Mouse (Mus musculus) left cerebral cortex, postnatal 25 days (tissue): ENCODE data around the gene Ptbp2. TPM values are rescaled to one million over a fixed set of nuclear protein-coding genes. Genes with fewer than 3 reads are reported as not detected.

Experiments
- DNase-seq, 2 experiments: peaks; one replicate each; pipeline ENCODE4 v3.0.0; 2022; ENCODE audit warnings: low spot score in 2 of 2, mixed read lengths in 1 of 2
- intact Hi-C: fragments of 180-260 bp; cut with DNase I; formaldehyde crosslinking; loops from one replicate; pipeline ENCODE4 v1.15.1; 2025
- total RNA-seq, 2 experiments: library from RNA; stranded (reverse); gene quantifications; 2 replicates each; pipeline ENCODE4 v1.2.3; 2021

Gene Ptbp2
- 100 to 1,000 TPM; 108 to 111 TPM for total RNA-seq

DNA sequence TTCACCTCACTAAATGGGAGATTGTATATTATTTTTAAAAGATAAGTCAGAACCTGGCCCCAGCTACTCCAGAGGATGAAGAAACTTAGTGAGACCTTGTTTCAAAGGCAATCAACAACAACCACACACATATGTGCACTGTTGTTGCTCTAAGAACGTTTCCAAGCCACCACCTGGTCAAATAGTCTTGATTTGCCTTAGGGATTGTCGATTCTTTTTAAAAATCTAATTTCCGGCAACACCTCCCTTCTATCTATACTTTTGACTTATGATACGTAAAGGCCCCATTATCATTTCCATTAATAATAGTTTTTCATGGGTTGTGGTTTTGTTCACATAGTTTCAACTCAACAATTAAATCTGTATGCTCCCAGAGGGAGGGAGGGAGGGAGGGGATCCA is at the start of gene Ptbp2:
Ptbp2 (minus strand) TSS at position 101 of the 400 bp plus-strand sequence.
- no peak for DNase-seq
- intact Hi-C loops: loop anchor here (5.0 to 10.0 kb wide), 3 partner anchors 163 to 1323 kb away; no protein-coding TSS in a partner anchor

DNA sequence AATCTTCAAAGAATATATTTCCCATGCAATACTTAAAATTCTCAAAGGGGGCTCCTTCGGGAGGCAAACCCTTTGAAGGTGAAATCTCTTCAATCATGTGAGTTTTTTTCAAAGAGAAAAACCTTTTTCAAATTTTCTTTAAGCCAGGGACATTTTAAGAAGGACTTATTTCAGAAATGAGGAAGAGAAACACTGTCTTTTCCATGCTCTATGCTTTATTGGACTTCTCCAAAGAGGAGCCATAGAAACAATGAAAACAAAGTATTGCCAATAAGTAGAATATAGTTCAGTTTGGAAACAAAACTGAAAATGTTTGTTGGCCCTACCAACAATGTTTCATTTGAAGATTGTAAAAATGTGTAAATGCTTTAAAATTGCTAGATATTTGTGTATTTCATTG is 30.4 kb upstream of the Ptbp2 start:
- DNase-seq: no peak
- intact Hi-C loops: no loop called here

DNA sequence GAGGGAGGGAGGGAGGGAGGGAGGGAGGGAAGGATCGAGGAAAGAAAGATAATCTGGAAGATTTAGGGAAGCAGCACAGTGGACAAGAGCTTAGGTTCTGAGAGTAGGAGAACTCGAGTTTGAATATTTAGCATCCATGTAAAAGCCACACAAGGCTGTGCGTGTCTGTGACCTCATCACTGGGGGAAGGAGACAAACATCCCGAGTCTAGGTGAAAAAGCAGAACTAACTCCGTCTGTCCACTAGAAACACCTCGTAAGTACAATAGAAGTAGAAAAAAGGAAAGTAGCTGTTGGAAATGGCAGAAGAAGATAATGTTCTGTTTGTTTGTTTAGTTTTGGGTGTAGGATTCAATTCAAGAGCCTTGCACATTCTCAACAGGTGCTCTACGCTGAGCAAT is 21.9 kb upstream of the Ptbp2 start:
- intact Hi-C loops: no loop called here
- no peak for DNase-seq

DNA sequence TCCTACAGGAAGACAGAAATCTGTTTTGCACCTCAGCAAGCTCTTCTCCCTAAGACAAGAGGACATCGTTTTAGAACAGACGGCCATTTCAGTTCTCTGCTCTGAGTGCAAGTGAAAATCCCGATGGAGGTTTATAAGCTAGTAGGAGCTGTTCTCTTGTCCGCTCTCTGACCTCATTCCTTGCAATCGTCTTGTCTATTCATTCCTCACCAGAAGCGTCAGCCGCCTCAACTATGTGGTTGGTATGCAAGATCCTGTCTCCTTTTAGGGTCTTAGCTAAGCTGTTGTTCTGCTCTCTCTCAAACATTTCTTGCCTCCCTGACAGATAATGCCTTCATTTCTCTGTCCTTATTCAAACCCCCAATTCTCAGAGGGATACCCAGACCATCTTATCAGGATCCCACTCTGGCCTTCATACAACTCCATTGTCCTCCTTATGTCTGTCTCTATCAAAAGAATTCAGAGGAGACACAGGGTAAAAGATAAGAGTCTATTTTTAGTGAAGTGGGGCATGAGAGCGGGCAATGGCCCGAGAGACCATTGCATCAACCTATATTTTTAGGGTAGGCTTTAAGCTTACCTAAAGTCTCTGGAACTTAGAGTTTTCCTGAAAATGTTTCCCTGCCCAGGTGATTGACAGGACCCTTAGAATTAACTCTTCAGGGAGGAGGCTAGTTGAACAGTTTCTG is 10.6 kb upstream of the Ptbp2 start:
- no peak for DNase-seq
- intact Hi-C loops: no loop called here

DNA sequence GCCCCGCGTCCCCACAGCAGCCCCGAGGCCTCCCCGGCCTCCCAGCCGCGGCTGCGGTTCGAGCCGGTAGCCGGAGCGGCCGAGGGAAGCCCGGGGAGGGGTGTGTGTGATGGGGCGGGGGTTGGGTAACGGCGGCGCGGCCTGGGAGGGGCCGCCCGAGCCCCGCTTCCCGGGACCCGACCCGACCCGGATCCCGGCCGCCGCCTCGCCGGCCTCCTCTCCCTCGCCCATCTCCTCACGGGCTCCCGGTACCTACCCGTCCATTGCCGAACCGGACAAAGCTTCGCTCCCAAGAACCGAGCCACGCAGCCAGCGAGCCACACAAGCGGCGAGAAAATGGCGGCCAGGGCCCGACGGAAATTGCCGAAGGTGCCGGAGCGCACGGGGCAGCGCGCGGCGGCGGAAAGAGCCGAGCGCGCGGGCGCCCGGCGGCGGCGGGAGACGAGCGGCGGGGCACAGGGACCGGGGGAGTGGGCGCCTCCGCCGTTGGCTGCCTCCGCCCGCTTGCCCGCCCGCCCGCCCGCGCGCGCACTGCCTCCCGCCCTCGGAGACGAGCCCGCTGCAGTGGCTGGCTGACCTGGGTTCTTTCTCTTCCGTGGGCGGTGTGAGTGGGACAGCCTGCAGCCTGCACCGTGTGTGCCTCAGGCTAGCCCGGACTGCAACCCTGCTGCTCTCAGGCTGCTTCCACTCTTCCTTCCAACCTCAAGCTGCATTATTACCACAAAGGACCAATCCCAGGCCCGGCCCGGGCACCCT is 1.1 kb downstream of the Ptbp2 start:
- intact Hi-C loops: loop anchor here (5.0 to 10.0 kb wide), 3 partner anchors 164 to 1324 kb away; no protein-coding TSS in a partner anchor
- DNase-seq: peak; percentile 85 to 90

DNA sequence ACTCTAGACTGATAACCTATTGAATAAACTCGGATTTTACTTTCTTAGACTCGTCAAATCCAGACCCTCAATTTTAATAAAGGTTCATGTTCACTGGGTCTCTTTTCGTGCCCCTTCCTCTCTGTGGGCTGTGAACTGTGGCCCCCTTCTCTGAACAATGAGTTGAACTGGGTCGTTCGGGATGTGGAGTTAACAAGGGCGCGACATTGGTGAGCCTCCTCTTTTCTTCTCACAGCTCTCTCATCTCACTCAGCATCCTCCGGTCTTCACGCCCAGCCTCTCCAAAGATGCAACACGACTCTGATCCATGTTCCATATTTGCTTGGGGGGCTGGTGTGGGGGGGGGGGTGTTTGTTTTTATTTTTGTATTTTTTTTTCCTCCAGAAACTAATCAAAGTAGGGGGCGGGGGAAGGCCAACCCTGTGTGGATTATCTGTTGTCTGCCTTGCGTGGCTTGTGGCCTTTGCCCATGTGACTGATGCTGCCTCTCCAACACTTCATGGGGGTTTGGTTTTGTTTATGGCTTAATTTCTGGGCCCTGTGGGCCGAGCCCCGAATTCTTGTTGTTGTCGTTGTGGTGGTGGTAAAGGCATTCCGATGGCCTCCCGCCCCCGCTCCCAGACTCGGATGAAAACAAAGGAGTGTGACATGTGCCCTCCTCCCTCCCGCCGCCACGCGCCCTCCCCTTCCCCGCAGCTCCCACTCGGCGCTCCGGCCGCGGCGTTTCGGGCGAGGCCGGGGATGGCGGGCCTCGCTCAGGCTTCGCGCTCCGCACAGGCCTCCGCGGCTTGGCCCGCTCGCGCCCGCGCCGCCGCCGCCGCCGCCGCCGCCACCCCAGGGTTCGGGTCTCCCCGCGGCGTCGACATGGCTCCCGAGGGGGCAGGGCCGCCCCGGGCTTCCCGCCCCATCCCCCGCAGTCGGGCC is 2.0 kb downstream of the Ptbp2 start:
- intact Hi-C loops: loop anchor here (5.0 to 10.0 kb wide), 3 partner anchors 165 to 1325 kb away; no protein-coding TSS in a partner anchor
- peak; percentile 54 to 59 for DNase-seq

DNA sequence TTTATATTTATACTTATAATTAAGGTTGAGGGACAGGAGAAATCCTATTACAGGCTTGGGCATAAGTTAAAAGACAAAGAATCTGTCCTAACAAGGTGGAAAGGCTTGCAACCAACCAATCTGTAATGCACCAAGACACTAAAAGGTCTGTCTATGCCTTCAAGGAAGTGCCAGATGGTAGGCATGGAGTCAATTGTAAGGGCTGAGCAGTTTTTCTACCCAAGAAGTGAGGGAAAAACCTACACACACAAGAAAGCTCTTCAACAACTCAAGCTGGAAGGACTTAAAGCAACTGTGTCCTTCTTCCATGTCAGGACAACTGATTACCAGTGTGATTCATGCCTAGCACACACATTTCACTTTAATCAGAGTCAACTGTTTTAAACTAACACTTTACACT is 3.4 kb downstream of the Ptbp2 start:
- intact Hi-C loops: loop anchor here (5.0 to 10.0 kb wide), 3 partner anchors 166 to 1326 kb away; no protein-coding TSS in a partner anchor
- no peak for DNase-seq

DNA sequence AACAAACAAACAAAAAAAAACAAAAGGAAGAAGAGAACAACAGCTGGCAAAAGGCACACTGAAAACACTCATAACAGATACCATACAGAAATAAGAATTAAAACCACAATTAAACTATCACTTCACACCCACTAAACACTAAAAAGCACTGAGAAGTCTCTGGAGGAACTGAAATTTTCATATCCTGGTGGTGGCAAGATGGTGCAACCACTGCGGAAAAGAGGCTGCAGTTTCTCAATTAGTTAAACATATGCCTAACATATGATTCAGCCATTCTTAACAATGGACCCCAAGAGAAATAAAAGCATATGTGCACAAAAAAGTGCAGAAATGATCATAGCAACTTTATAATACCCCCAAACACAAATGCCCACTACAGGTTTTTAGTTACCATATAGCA is 5.0 kb downstream of the Ptbp2 start:
- intact Hi-C loops: no loop called here
- no peak for DNase-seq

DNA sequence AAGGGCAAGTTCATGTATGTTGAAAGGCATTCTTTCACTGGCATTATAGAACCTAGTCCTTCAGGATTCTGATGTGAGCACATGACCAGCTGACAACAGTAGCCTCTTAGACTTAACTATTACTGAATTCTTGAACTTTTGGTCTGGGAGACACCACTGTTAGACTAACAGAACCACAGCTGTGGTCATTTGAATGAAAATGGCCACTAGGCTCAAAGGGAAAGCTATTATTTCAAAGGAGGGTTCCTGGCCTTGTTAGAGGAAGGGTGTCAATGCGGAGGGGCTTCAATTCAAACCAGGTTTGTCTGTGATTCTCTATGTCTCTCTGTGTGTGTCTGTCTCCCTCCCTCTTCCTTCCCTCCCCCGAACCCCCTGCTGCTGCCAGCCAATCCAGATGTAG is 5.8 kb downstream of the Ptbp2 start:
- intact Hi-C loops: no loop called here
- no peak for DNase-seq

DNA sequence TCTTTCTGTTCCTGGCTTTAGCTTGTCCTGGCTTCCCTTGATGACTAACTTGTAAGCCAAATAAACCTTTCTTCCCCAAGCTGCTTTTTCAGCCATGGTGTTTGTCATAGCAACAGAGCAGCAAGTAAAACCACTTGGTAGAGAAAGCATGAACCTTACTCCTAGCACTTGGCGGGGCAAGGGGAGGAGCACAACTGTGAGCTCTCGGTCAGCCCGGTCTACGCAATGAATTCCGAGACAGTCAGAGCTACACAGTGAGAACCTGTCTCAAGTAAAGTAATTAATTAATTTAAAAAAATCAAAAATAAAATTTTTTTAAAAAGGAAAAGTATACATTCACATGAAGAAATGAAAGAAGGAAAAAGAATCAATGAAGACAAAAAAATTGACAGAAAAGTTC is 8.1 kb downstream of the Ptbp2 start:
- intact Hi-C loops: no loop called here
- DNase-seq: no peak

DNA sequence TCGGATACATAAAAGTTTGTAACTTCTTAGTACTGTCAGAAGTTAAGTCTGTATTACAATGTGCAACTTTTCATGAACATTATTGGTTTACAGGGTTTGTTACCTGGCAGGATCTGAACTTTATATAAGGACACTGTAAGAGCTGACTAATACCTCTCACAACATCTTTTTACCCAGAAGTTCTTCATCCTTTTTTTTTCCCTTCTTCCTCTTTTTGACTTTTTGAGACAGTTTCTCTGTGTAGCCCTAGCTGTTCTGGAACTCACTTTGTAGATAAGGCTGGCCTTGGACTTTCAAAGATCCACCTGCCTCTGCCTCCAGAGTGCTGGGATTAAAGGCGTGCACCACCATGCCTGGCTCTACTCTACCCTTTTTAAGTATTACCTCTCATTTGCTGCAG is 11.5 kb downstream of the Ptbp2 start:
- DNase-seq: no peak
- intact Hi-C loops: no loop called here

DNA sequence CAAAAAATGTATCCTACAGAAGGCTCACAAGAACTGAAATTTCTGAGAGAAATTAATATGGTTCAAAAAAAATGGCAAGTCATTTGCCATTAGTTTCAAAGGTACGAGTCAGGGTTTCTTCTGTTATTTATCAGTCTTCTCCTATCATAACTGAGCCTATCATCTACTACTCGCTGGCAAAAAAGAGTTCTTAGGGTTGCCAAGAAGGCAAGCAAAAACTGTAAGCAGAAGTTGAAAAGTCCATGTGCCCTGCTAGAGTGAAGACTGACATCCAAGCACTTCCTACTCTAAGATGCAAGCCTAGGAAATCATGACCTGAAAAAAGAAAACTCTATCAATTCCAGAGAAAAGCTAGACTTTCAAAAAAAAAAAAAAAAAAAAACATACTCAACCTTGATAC is 20.5 kb downstream of the Ptbp2 start:
- intact Hi-C loops: no loop called here
- DNase-seq: no peak

DNA sequence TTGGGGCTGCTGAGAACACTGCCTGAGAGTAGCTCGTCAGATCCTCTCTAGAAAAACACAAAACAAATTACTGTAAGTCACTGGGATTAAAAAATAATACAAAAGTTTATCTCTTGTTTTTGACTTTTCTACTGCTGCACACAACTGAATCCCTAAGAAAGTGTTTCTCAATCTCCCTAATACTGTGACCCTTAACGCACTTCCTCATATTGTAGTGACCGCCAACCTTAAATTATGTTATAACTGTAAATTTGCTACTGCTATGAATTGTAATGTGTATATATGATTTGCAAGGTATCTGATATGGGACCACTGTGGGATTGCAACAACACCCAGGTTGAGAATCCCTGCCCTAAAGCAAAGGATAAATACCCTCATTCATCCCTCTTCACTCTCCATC is 22.5 kb downstream of the Ptbp2 start:
- intact Hi-C loops: no loop called here
- DNase-seq: no peak

DNA sequence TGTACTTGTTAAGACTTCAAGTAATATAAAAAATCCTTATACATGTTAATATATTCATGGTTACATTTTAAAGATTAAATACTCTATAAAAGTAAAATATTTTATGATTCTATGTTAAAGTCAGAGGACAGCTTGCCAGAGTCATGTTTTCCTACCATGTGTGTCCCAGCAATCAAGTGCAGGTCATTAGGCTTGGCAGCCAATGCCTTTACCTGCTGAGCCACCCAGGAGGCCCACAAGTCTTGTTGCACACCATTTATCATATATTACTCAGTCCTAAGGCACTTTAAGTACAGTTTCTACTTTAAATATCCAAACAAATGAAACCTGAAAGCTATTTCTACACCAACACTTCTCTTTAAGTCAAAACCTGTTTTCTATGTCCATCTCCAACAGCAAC is 30.5 kb downstream of the Ptbp2 start:
- intact Hi-C loops: no loop called here

DNA sequence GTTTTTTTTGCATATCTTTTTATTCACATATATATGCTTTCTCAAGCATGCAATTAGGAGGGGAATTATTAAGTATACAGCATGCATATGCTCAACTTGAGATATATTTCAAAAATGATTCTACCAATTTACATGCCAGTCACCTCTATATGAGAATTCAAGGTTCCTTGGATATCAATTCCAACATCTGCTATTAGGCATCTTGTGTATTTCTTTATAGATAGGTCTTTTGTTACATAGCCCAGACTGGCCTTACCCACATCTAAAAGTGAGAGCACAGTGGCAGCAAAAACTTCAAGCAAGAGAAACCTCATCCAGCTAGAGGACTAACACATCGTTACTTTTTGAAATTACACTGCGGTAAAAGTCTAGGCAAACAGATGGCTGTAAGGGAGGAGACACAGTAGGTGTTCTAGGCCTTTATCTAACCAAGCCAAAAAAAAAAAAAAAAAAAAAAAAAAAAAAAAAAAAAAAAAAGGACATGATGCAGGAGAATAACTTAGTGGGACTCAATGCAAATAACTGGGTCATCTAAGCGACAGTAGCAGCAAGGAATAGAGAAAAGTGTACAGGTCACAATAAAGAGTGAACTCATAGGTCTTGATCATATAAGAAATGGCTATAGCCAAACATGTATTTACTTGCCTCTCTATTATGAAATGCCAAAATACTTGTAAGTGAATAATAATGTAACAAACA is 34.6 kb downstream of the Ptbp2 start:
- intact Hi-C loops: no loop called here
- peak in 1 of 2 experiments; percentile 17 for DNase-seq

More for the DNA sequence above, 30.5 kb downstream of the Ptbp2 start:
- no peak for DNase-seq

DNA sequence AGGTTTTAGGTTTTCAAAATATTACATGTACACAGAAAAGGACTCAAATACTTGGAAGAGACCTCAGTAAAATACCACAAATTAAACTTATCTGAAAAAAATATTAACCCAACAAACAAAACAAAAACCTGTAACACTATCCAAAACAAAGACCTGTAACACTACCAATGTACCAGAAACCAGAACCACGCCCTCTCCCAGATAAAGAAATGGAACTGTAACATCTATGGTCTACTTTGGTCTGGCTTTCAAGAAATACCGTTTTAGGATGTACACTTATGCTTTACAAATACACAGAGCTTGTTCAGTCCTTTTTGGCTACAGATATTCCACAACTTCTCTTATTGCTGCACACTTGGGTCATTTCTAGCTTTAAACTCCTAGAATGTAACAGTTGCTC is 35.1 kb downstream of the Ptbp2 start:
- no peak for DNase-seq
- intact Hi-C loops: no loop called here

DNA sequence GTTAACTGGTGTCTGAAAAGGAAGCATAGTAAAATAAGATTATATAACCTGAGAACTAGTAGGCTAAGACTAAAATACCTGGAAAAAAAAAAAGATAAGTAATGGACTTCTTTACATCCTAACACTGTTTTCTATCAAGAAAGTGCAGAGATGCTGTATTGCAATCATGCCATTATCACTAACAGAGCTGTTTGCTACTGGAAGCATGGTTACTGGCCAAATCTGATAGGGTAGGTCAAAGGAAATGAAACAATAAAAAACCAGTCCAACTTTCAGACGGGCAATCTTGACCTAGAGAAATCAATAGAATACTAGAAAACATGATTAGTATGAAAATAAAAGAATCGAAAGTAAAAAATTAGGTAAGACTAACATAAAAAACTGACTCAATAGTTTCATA is 37.6 kb downstream of the Ptbp2 start:
- DNase-seq: no peak
- intact Hi-C loops: no loop called here

DNA sequence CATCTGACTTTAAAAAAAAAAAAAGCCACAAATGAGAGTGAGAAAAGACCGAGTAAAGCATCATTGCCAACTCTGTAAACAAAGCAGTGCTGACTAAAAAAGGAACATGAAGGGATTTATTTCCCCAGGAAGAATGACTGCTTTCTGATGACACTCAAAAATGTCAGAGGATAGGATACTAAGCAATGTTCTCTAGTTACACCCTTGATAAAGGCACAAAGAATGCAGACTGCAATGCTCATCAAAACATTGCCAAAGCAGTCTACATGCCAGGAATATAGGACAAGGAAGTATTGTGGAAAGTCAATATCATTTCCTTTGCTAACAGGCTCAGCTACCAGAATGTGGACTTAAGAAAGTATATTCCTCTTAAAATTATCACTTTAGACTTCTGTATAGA is 38.5 kb downstream of the Ptbp2 start:
- no peak for DNase-seq
- intact Hi-C loops: no loop called here

DNA sequence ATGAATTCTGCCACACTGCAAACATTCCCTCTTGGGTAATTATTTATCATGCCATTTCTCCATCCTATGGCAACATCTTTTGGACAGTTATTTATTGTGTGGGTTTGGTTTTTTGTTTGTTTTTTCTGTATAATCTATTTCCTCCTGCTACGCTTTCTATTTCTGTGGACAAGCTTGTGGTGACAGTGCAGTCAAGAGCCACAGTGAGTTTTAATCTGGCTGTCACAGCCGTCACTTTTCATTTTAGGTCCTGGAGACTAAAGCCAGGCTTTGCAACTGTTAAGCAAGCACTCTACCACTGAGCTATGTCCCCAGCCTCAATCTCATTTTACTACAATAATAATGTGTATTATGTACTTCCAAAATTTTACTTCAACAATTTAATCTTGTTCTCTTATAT is 54.4 kb downstream of the Ptbp2 start:
- intact Hi-C loops: no loop called here
- no peak for DNase-seq
